Mouse (Mus musculus) bone marrow, adult 2 months (tissue): ENCODE measurements around the gene Gm49416. TPM values are rescaled to one million over a fixed set of nuclear protein-coding genes. Genes with fewer than 3 reads are reported as not detected.
A peak's percentile ranks its signal among the peaks of the same experiment; 100 is the strongest.
"Not testable (repeated sequence)": the region's sequence is repeated elsewhere in the genome, so short reads cannot be mapped to it uniquely, and the experiment has no call there.

Experiments used
- H3K27ac ChIP-seq: fragments of 200-500 bp; 2 replicates; pipeline ENCODE4 v1.5.1; 2012; ENCODE audit warnings: low read depth, mild to moderate bottlenecking, control low read depth, inconsistent platforms, low read length; ENCODE audit not compliant: control insufficient read depth, poor library complexity, insufficient read depth
- H3K4me1 ChIP-seq: fragments of 200-500 bp; 2 replicates; pipeline ENCODE4 v1.6.1; 2011; ENCODE audit warnings: low read length; ENCODE audit not compliant: control insufficient read depth, insufficient read depth
- H3K4me3 ChIP-seq: fragments of 200-500 bp; replicated peaks from 2 replicates; pipeline ENCODE3; 2011; ENCODE audit warnings: mild to moderate bottlenecking, low read depth, low read length, control low read depth; ENCODE audit not compliant: control insufficient read depth
- CTCF ChIP-seq: fragments of 200-500 bp; IDR thresholded peaks from 2 replicates; pipeline ENCODE4 v1.5.1; 2011; ENCODE audit warnings: low read length, control low read depth; ENCODE audit not compliant: control insufficient read depth, insufficient read depth
- POLR2A ChIP-seq: fragments of 200-500 bp; IDR thresholded peaks from 2 replicates; pipeline ENCODE4 v1.6.1; 2011; ENCODE audit warnings: low read depth, mild to moderate bottlenecking, control low read depth, low read length, borderline replicate concordance; ENCODE audit not compliant: control insufficient read depth
- WGBS: fragments of 180-500 bp; shearing (Covaris S2); methylation state at CpG from one replicate; pipeline ENCODE4 v1.1.7; 2018; 5-methylcytosine and 5-hydroxymethylcytosine counted together
- polyA plus RNA-seq: library from polyadenylated mRNA; stranded (reverse); fragments of >200 nt; gene quantifications from 2 replicates; pipeline ENCODE4 v1.2.4, GENCODE M21; 2011; ENCODE audit warnings: low replicate concordance; ENCODE audit not compliant: missing spikeins, insufficient read depth, insufficient read length

Gene Gm49416
- polyA plus RNA-seq, 1 experiment: not detected

DNA sequence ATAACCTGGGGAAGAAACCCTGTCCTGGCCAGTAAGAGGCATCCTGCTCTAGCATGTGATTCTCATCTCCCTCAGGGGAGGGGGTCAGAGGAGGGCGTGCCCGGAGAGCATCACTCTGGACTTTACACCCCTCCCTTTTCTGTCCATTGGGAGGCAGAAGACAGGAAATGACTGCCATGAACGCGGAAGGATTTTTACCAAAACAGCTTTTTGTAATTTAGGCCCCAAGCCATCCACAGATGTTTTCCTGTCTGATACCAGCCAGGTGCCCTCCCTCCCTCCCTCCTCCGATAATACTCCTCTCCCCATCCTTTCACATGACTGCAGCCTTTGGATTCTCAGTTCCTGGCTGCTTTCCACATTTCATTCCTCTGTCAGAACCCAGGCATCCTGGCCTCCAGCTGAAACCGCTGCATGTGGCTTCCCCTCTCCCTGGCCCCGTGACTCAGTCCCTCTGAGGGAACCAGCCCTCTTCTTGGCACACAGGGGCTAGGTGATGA lies 38.3 kb upstream of the Gm49416 start, which contains the start of gene Lrrn4cl:
Gene Lrrn4cl (plus strand): TSS at position 367 of the 500 bp plus-strand sequence.
- TF ChIP-seq POLR2A (no peak), CTCF (no peak)
- H3K4me1 ChIP-seq: no peaks in the 10 kb centered on the region
- H3K4me3 ChIP-seq: no peak within 1 kb of the TSS
- no peak within 1 kb of the TSS for H3K27ac ChIP-seq
- 59% methylated on average over 7 of the region's 7 CpGs for WGBS

DNA sequence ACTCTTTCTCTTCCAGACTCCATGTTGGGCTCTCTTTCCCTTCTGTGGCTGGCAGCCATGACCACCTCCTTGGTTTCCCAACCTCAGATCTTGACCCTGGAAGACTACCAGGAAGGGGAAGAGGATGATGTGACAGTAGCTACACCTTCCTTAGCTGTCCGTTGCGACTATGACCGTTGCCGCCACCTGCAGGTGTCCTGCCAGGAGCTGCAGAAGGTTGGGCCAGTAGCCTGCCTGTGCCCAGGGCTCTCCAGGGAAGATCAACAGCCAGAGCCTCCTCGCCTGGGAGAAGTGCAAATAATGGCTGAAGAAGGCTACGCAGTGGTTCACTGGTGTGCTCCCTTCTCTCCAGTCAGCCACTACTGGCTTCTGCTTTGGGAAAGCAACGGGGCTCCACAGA lies 37.1 kb upstream of the Gm49416 start:
- H3K4me1 ChIP-seq: no peaks in the 10 kb centered on the region
- TF ChIP-seq CTCF (no peak), POLR2A (no peak)
- no peak overlapping the region for H3K27ac ChIP-seq
- H3K4me3 ChIP-seq: no peak overlapping the region
- WGBS: 69% methylated on average over 7 of the region's 7 CpGs

DNA sequence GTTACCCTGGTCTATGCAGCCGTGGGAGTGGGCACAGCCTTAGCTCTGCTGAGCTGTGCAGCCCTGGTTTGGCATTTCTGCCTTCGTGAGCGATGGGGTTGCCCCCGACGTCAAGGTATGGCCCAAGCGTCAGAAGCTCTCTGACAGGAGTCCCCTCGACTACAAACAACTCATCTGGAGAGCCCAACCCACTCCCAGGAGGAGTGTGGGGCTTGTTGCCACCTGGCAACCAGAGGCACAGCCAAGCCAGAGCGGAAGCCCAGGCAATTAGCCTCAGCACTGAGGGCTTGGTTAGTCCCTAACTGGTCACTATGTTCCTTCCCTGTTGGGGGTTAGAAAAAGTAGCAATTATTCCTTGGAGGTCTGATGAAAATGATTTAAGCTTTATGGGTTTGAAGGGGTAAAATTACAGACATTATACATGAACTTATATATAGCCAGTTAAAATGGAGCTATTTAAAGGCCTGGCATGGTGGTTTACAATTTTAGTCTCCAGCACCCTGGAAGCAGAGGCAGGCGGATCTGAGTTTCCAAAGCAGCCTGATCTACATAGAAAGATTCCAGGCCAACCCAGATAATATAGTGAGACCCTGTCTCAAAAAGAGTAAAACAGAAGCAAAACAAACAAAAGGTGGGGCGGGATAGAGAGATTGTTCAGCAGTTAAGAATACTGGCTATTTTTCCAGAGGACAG lies 36.3 kb upstream of the Gm49416 start:
- TF ChIP-seq CTCF: no peak
- TF ChIP-seq POLR2A: no peak
- Histone ChIP-seq H3K27ac (no peak overlapping the region), H3K4me1 (no peaks in the 10 kb centered on the region), H3K4me3 (no peak overlapping the region)
- WGBS: 74% methylated on average over 10 of the region's 10 CpGs

DNA sequence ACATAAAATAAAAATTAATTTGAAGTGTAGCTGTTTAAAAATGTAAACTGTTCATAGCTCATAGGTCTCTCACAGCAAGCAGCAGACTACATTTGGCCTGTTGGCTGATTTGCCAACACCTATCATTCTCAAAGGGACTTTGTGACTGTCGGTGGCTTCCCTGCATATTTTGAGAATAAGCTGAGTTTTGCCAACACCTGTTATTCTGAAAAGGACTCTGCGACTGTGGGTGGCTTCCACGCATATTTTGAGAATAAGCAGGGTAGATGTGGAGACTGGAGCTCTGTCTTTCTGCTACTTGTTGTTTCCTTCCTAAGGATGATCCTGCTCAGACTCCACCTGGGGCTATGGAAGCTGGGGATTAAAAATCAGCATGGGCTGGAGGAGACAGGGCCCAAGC lies 35.6 kb upstream of the Gm49416 start:
- H3K4me1 ChIP-seq: no peaks in the 10 kb centered on the region
- no peak overlapping the region for H3K27ac ChIP-seq
- no peak overlapping the region for H3K4me3 ChIP-seq
- TF ChIP-seq CTCF (no peak), POLR2A (no peak)
- WGBS: 81% methylated on average over 3 of the region's 3 CpGs

DNA sequence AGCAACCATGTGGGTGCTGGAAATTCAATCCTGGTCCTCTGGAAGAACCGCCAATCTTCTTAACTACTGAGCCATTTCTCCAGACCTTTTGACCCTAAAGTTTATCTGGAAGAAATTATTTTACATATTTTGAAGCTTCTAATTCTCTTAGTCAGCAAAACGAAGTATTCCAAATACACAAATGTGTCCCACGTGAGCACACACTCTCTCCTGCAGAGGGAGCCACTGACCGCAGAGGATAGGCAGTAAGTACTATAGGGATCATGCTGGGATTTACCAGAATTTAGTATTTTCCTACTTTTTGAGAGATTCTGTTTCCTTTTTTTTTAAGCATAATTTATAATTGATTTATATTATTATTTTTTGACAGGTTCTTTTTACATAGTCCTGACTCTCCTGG lies 31.0 kb upstream of the Gm49416 start:
- 26% methylated on average over 4 of the region's 4 CpGs for WGBS
- H3K4me3 ChIP-seq: no peak overlapping the region
- TF ChIP-seq POLR2A (no peak), CTCF (peak; percentile 75)
- no peaks in the 10 kb centered on the region for H3K4me1 ChIP-seq
- H3K27ac ChIP-seq: no peak overlapping the region

DNA sequence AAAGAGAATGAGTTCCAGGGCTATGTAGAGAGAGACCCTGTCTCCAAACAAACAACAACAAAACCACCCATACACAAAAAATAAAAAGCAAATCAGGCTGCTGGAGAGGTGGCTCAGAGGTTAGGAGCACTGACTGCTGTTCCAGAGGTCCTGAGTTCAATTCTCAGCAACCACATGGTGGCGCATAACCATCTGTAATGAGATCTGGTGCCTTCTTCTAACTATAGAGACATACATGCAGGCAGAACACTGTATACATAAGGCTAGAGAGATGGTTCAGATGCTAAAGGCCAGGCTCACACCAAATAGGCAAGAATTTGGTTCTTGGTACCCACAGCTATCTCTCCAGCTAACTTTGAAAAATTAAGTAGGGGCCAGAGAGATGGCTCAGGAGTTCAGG lies 29.7 kb upstream of the Gm49416 start:
- WGBS: 30% methylated on average over 1 of the region's 1 CpGs
- H3K27ac ChIP-seq: no peak overlapping the region

DNA sequence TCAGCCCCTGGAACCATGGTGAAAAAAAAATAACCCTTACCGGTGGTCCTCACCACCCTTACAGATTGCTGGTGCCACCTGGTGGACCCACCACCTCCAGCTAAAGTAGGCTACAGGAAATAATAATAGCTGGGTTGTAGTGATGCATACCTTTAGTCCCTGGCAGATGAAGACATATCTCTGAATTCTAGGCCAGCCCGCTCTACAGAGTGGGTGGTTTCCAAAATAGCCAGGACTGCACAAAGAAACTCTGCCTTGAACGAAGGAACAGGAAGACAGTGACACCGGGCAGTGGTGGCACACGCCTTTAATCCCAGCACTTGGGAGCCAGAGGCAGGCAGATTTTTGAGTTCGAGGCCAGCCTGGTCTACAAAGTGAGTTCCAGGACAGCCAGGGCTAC lies 24.5 kb upstream of the Gm49416 start:
- no peaks in the 10 kb centered on the region for H3K4me1 ChIP-seq
- 81% methylated on average over 6 of the region's 6 CpGs for WGBS
- TF ChIP-seq CTCF: no peak
- TF ChIP-seq POLR2A: no peak

More for the DNA sequence above, 29.7 kb upstream of the Gm49416 start:
- no peak for TF ChIP-seq POLR2A
- TF ChIP-seq CTCF: peak; percentile 33; the same call in 1 of the 2 replicates
- H3K4me3 ChIP-seq: no peak overlapping the region
- H3K4me1 ChIP-seq: no peaks in the 10 kb centered on the region

DNA sequence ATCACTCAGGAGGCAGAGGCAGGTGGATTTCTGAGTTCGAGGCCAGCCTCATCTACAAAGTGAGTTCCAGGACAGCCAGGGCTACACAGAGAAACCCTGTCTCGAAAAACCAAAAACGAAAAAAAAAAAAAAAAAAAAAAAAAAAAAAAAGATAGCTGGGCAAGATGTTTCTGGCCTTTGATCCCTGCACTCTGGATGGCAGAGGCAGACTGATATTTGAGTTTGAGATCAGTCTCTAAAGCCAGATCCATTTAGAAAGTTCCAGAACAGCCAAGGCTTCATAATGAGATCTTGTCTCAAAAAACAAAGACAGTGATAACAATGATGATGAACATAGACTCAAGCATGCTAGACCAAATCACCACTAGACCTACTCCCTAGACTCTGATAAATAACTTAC lies 18.3 kb upstream of the Gm49416 start:
- not testable (repeated sequence) for H3K27ac ChIP-seq, H3K4me1 ChIP-seq, H3K4me3 ChIP-seq
- WGBS: 67% methylated on average over 3 of the region's 3 CpGs

More for the DNA sequence above, 24.5 kb upstream of the Gm49416 start:
- Histone ChIP-seq H3K4me3 (no peak overlapping the region), H3K27ac (no peak overlapping the region)

DNA sequence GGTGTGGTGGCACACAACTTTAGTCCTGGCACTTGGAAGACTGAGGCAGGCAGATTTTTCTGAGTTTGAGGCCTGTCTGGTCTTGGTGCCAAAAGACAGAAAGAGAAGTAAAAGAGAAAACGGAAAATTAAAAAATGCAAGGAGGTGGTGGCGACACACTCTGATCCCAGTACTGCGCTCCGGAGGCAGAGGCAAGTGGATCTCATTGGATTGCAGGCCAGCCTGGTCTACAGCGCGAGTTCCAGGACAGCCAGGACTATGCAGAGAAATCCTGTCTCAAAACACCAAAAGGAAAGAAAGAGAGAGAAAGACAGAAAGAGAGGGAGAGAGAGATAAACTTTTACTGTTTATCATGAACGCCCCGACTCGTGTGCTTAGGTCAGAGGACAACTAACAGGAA lies 17.9 kb upstream of the Gm49416 start:
- Histone ChIP-seq H3K4me3 (peak overlapping the region; percentile 89), H3K27ac (peak overlapping the region; percentile 42), H3K4me1 (no peaks in the 10 kb centered on the region; the same call in 1 of the 2 replicates)
- 20% methylated on average over 9 of the region's 9 CpGs for WGBS
- TF ChIP-seq POLR2A: no peak
- no peak for TF ChIP-seq CTCF
